Mouse (Mus musculus) left cerebral cortex, adult 18-20 months (tissue): ENCODE measurements at regions not wholly inside any gene's neighbourhood (a gene's known extent, or its start where the extent isn't known, plus 50 kb on each side); places are given as distances from the start of the nearest gene placed in this dataset.

Experiments used
- DNase-seq, 2 experiments: peaks; one replicate each; pipeline ENCODE4 v3.0.0; 2021 to 2022; ENCODE audit warnings: low spot score in 2 of 2, mixed read lengths in 1 of 2

DNA sequence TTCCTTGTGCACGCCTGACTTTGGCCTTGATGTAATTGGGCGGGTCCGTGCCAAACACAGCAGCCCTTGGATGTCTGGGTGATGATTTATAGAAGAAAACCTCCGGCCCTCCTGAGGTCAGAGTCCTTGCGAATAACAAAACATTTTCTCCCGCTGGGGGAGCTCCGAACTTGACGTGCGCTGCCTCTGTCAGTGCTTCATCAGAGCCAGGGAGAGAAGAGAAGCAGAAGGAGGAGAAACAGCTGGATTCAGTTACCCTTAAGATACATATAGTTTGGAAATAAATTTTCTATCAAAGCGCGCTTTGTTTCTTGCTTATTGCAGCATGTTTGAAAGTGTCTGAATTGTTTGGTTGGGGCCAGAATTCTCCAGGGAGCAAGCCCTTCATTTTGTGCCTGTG lies 225.2 kb upstream of the Myocd start:
- no peak for DNase-seq

DNA sequence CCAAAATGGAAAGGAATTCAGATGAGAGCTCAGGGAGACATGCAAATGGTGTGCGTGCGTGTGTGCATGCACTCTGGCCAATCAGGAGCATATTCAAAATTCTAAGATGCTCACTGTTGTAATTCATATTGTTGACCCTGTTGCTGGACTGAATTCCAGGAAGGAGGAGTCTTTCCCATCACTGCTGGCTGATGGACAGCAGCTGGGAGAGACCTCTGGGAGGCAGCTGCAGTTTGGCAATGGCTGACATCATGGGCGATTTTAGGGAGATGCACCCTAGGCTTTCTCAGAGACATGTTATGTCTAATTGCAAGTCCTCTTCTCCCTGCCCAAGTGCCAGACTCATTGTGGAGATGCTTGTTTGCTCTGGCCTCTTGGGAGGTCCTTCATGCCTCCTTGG lies 220.6 kb upstream of the Myocd start:
- DNase-seq = no peak

DNA sequence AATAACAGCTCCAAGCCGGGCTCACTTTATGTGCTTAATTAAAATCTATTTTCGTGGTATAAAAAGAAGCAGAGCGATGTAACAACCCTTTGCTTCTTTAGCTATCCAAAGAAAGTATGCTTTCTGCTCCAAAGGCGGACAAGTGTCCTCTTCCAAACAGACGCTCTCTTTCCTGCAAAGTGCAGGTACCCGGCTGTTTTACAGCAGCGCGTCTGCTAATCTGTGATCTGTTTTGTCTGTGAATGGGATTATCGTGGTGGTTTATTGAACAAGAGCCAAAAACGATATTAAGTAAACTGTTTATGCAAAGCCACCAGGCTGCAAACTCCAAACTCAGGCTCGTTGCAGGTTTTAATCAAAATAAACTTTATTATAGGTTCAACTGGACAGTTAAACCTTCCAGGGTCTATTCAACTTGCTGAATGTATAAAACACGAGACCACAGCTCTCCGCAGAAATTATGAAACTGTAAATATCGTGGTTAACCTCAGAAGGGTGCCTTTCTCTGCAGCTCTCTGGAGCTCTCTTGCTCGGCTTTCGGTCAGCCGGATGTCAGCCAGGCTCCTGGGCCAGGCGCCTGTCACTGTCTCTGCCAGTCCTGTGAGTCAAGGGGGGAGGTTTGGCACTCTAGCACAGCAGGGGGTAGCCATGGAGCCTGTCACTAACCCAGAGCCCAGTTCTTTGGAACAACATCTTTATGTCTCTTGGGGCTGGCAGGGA lies 206.2 kb upstream of the Myocd start:
- DNase-seq = no peak

DNA sequence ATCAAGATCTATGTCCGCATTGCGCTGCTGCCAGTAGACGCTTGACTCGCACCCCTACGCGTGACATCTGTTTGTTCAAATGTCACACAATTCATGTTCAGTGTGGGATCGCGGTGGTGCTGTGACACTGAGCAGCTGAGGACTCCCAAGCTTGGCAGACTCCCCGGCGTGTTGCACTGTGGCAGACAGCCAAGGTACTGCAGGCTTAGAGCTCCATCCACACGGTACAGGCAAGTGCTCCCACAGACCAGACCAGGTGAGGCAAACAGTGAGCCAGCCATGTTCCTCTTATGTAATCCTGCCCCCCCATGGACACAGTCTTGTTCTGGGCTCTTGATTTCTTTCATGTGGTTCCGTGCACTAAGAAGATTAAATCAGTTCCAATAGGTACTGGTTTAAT lies 205.5 kb upstream of the Myocd start:
- DNase-seq = peak; percentile 72 to 75

DNA sequence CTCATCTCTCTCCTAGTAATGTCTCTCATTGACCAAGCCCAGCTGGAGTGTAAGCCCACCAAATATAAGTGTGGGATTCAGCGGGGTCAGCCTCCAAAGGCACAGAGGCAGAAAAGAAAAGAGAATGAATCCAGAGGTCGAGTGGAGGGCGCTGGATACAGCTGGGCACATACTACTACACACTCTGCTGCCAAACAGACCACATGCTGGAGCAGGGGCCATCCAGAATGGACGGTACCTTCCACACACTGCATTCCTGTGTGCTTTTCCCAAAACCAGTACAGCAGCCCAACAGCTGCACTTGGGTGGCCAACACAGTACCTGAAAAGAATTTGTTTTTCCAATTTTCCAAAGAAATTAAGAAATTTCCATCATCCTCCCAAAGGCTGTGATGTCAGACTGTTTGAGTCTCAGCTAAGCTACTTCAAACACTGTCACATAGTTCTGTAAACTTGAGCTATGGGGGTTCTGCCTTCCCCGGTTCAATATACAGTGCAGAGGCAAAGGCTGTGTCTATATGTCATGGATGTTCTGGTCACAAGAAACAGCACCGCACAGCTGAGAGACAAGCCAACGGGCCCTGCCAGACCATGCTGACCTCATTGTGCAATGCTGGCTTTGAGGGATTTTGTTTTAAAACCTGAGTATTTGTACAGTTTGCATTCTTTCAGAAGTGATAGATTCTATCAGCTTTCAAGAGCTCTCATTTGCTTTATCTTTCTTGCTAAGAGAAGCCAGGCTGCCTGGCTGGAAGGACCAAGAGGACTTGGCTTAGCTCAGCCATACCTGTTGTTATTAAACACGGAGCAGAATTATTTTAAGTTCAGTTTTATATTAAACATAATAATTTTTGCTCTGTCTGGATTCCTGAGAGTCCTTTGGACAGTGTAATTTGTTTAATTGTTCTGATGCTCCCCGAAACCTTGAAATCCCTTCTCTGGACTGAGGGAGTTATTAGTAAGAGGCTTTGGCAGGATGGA lies 200.3 kb upstream of the Myocd start:
- DNase-seq = no peak

DNA sequence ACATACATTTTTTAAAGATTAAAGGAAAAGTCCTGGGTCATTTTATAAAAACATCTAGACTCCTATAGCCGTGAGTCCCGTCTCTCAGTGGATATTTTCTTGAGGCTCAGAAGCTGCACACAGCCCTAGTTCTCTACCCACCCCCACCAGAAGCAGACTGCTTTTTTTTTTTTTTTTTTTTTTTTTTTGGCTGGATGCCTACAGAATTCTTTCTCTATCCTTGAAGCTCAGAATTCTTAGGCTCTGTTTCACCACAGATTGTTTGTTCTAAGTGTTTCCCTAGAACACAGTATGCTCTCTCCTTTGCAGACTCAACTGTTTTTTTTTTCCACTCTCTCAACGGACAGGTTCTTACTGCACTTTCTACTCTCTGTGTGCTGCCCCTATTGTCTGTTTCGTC lies 191.3 kb upstream of the Myocd start:
- DNase-seq = no peak

DNA sequence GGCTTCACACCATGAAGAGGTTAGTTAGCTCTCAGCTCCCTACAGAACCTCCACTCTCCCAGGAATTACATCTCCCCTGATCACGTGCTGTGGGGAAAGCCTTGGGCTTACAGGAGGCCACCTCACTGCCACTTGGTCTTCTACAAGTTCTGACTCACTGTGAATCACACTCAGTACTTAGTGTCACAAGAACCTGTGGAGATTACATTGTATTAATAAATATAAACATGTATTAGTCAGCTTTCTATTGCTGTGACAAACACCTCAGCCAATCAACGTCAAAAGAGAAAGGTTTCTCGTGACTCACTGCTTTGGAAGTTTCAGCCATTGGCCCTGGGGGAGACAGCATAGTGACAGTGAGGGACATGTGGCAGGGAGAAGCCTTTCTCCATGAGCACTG lies 178.6 kb upstream of the Myocd start:
- DNase-seq = no peak

DNA sequence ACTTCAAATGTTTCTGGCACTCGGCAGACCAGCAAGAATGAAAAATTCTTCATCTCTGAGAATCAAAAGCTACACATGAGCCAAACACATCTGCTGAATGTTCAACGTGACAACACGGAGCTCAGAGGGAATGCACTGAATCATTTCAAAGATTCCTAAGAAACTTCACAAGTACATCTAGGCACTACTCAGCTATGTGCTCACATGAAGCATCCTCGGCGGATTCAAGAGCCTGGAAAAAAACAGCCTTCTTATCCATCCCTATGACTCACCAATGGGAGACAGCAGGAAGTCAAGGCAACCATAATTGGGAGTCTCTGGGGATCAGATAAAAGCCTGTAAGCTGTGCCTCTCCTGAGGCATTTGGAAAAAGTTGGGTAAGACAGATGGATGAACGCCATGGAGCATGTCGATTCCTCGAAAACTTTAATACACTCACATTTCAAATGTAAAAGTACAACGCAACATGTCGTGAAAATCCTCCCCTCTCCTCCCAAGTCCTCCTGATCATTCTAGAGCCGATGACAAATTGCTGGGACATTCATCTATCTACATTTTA lies 173.8 kb upstream of the Myocd start:
- DNase-seq = peak in 1 of 2 experiments; percentile 3

DNA sequence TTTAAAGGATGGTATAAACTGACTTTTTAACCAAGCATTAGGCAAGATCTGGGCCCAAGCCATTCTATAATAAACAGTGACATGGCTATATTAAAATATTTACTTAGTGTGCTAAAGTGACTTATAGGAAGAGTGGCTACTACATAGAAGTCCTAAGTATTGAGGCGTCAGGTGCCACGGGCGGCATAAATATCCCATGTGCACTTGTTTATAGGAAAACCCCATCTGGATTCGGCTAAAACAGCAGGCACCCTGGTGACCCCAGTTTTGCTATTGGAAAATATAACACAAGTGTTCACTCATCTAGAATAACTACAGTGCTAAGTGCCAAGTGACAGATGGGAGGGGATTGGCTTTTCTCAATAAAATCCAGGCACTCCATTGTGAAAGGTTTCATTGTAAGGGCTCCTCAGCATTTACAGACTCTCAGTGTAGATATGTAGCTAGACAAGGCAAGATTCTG lies 165.9 kb upstream of the Myocd start:
- DNase-seq = no peak

DNA sequence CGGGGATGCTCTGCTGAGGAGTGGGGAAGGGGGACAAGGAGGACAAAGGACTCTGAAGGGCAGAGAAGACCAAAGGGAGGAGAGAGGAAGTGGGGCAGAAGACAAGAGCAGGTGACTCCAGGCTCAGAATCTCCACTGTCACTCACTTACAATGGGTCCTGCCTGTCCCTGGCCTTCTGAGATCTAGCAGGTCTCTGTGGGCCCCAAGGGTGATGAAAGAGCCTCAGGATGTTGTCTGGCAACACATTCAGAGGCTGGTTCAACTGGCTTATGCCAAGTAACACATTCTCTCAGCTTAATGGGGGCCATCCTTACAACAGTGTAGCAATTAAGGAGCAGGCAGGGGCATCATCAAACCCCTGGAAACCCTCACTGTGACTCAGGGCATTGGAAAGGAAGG lies 152.1 kb upstream of the Myocd start:
- no peak for DNase-seq

DNA sequence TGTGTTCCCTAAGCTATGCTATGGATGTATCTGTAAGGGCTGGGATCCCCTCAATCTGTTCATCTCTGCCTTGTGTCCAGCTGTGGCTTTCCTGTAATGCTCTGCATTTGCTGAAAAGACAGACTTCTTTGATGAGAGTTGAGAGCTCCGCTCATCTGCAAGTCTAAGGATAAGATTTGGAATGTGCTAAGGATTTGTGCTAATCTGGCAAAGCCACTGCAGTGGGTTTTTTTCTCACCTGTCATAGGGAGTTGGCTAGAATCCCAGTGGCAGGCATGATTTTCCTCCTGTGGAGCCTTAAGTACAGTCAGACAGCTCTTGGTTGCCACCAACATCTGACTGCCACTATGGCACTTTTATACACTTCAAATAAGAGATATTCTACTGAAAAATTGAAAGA lies 138.8 kb upstream of the Myocd start:
- peak; percentile 8 to 11 for DNase-seq

DNA sequence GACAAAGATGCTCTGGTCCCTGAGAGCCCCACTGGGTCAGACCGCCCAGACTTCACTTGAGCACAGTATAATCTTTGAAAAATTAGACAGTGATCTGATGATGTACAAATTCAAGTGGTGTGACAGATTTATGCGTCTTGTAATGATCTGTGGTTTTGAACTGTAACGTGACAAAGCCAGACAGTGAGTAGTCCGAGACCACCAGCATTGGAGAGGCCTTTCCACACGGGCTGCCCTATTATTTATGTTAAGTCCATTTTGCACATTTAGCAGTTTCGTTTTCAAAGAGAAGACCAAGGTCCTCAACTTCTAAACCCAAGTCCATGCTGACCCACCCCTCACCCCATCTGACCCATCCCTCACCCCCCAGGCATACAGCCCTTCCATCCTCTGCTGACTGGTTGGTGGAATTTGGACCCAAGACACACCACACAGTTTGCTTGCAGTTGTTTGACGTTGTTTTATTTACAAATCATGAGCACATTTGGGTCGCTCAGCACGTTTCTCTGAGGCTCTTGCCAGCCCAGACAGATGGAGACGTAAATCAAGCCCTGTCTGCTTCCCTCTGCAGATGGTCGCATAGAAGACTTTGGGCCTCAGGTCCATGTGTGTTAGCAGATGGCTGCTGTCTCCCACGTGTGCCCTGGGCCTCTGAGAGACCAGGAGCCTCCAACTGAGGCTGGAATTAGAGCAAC lies 132.8 kb upstream of the Myocd start:
- DNase-seq = no peak

DNA sequence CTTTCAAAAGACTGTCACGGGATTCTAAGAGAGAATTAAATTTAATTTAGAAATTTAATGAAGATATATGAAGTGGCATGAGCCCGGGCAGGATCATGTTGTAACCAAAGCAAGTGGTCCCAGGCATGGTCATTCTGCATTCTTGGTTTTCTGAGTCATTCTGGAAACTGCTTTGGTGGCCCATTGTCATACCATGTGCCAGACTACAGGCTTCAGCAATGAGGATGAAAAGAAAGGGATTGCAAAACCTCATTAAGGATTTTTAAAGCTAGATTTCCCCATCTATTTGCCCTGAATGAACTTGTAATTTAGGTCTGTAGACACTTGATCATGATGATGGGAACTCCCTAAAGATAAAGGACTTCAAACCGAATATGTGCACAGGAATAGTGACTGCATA lies 119.4 kb upstream of the Myocd start:
- DNase-seq = no peak

DNA sequence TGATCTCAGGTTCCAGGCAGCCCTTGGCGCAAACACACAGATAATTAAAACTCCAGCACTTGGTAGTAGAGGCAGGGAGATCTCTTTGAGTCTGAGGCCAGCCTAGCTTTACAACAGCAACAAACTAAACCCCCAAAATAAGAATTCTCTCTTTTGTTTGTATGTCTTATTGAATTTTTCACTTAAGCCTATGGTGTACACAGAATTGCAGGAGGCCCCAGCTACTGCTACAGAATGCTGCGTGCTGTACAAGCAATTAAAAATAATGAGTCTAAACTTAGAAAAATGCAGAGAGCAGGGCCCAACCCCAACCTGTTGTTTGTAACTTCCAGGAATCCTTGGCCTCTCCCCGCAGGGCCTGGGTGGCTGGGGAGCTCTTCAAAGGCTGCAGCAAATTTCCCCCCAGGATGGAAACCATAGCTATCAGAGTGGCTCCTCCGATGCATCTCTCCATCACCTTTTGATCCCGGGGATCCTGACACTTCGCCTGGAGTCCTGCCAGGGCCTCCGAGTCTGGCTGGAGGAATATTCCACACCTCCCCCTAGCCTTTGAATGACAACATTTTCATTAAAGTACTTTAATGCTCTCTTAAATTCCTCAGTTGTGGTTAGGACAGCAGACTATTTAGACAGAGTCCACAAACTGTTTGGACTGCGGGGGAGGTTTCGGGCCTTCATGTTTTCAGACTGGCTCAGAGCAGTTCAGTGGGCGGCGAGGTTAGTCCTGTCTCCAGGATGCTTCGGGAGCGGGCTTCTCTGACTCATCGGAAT lies 116.7 kb upstream of the Myocd start:
- DNase-seq = no peak

DNA sequence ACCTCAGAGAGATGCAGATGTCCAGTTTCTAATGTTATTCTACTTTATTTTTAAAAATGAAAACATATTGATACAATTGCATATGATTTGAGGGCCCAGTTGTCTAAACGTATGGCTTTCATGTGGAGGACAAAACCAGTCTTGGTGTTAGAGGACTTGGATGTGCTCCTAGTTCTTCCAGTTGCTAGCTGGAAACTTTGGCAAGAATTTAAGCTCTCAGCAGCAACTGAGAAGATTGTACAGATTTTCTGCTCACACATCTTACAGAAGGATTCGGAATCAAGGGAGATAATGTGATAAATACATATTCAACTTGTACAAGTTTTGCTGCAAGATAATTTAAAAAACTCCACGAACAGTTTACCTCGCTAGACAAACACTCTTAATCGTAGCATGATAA lies 105.6 kb upstream of the Myocd start:
- DNase-seq = no peak

DNA sequence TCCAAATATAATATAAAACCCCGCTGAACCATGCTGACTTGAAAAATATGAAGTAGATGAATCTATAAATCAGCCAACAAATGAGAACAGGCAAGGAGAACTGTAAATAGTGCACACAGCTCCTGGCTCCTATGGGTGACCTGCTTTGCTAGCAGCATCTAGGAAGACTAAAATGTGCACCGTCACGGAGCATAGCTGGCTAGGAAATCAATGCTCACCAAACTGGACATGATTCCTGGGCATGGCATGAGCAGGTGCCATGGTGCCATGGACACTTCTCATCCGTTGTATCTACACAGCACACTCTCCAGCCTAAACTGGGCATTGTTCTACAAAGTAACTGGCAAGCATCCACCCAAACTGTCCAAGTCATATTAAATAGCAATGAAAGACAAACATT lies 103.3 kb upstream of the Myocd start:
- DNase-seq = no peak

DNA sequence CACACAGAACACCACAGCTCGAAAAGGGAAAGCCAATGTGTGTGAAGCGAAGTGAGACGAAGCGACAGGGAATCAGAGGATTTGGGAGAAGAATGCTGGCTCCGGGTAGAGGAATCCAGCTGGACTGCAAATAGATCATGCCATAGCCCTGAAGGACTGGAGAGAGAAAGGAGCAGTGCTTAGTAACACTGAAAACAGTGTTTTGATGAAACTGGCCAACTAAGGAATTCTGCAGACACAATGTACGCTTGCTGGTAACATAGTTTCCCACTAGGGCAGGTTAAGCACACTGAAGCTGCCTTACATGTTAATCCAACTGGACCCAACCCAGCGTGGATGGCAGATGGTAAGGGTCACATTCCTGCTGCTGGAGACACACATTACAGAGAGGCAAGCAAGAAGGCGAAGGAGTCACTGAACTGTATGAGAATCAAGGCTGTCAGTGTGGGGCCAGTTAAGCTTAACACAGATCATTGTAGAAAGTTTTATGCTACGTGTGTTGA lies 102.6 kb upstream of the Myocd start:
- no peak for DNase-seq

DNA sequence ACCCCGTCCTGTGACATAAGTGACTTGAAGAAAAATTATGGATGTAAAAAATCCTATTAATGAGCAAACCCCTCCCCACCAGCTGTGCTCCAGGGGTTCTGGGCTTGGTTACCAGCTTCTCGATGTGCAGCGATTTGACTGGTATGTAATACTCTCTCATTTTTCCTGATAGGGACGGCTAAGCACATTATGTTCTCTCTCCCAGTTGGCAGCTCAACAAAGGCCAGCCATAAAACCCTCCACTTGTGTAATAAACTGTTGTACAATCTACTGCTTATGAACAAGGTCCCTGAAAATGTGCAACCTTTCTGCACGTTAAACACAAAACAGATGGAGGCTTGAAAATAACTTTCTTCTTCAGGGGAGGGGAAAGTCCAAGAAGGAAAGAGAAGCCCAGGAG lies 98.0 kb upstream of the Myocd start:
- no peak for DNase-seq

DNA sequence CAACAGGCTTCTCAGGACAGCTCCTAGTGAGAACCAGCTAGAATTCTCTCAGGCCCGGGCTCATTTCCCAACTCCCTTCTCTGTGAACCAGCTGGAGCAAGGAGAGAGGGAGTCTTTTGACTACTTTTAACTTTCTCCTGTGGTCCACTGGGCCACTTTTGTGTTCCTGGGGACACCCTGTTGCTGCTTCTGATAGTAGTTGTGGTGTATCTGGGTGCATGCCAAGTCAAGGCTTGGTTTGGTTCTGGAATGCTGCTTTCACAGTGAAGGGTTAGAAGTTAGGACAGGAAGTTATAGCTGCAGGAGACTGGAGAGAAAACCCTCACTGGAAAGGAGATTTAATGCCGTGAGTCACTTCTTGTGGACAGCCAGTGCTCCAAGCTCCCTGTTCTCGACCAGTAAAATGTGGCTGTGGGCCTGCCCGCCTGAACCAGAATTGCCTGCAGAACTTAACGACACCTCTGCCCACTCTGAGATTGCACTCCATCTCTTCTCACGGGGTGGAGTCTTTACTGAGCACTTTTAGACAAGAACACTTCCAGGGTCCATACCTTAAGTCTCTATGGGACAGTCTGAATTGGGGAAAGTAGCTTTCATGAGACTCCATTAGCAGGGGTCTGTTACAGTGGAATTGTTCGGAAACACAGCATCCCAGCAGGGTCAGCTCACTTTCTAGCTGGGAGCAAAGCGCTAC lies 97.0 kb upstream of the Myocd start:
- no peak for DNase-seq
